Mouse (Mus musculus) megakaryocyte, embryonic 14.5 days (primary cell): Measurements from ENCODE around the gene Prrxl1.

Experiments used
- FLI1 ChIP-seq: IDR thresholded peaks from 2 replicates; pipeline ENCODE4 v1.6.1; 2012; ENCODE audit warnings: low read length, inconsistent platforms, mixed read lengths
- GATA1 ChIP-seq: IDR thresholded peaks from 3 replicates; pipeline ENCODE4 v1.6.1; 2012; ENCODE audit warnings: mixed read lengths, low read length, inconsistent platforms, borderline replicate concordance

GRCm38 (mm10) chr14:32638485-32638884, 39.3 kb downstream of the Prrxl1 start:
- TF ChIP-seq GATA1 = no peak
- no peak for TF ChIP-seq FLI1
